Mouse (Mus musculus) myocyte (in vitro differentiated cells): ENCODE results near the gene Cpsf2. TPM values are rescaled to one million over a fixed set of nuclear protein-coding genes. Genes with fewer than 3 reads are reported as not detected.
A peak's percentile ranks its signal among the peaks of the same experiment; 100 is the strongest.

Source experiments
- H3K27me3 ChIP-seq: one replicate; pipeline ENCODE4 v1.6.1; 2011; ENCODE audit not compliant: control insufficient read depth, insufficient read depth, insufficient read length
- H3K36me3 ChIP-seq: one replicate; pipeline ENCODE4 v1.6.1; 2011; ENCODE audit not compliant: control insufficient read depth, insufficient read depth
- H3K4me2 ChIP-seq: one replicate; pipeline ENCODE4 v1.6.1; 2011; ENCODE audit warnings: low read depth, control low read depth
- H3K4me3 ChIP-seq: one replicate; pipeline ENCODE4 v1.5.1; 2011; ENCODE audit warnings: mild to moderate bottlenecking, control low read depth, moderate library complexity
- H3K79me2 ChIP-seq: one replicate; pipeline ENCODE4 v1.6.1; 2011; ENCODE audit not compliant: control insufficient read depth, insufficient read depth
- H3ac ChIP-seq: one replicate; pipeline ENCODE4 v1.6.1; 2011; ENCODE audit not compliant: control insufficient read depth, insufficient read length
- CEBPB ChIP-seq: IDR thresholded peaks from 2 replicates; pipeline ENCODE4 v1.6.1; 2011; ENCODE audit warnings: mild to moderate bottlenecking, moderate library complexity; ENCODE audit not compliant: poor library complexity, insufficient read depth, severe bottlenecking
- E2F4 ChIP-seq: IDR thresholded peaks from one replicate; pipeline ENCODE4 v1.6.1; 2011; ENCODE audit warnings: mild to moderate bottlenecking, control low read depth, moderate library complexity; ENCODE audit not compliant: insufficient read depth
- MAX ChIP-seq: IDR thresholded peaks from one replicate; pipeline ENCODE4 v1.6.1; 2011; ENCODE audit warnings: low read depth, mild to moderate bottlenecking, control low read depth
- MYOD1 ChIP-seq, 3 experiments: IDR thresholded peaks; one replicate each; pipeline ENCODE4 v1.6.1; 2011; ENCODE audit warnings: control low read depth in 2 of 3, low read depth in 2 of 3, mild to moderate bottlenecking in 2 of 3, moderate library complexity in 1 of 3; ENCODE audit not compliant: insufficient read length in 2 of 3, control insufficient read depth in 1 of 3
- MYOG ChIP-seq, 3 experiments: IDR thresholded peaks; one replicate each; pipeline ENCODE4 v1.6.1; 2011; ENCODE audit warnings: control low read depth in 2 of 3, low read depth in 2 of 3, mild to moderate bottlenecking in 2 of 3; ENCODE audit not compliant: insufficient read length in 2 of 3, control insufficient read depth in 1 of 3, insufficient read depth in 1 of 3
- POLR2A ChIP-seq: IDR thresholded peaks from one replicate; pipeline ENCODE4 v1.6.1; 2011; ENCODE audit warnings: low read depth, mild to moderate bottlenecking, control low read depth, moderate library complexity; ENCODE audit not compliant: insufficient read length
- POLR2AphosphoS2 ChIP-seq: IDR thresholded peaks from one replicate; pipeline ENCODE4 v1.6.1; 2011; ENCODE audit warnings: low read depth, control low read depth; ENCODE audit not compliant: insufficient read length
- REST ChIP-seq: IDR thresholded peaks from one replicate; pipeline ENCODE4 v1.6.1; 2011; ENCODE audit warnings: mild to moderate bottlenecking, control low read depth, moderate library complexity; ENCODE audit not compliant: insufficient read depth, insufficient read length
- SRF ChIP-seq: IDR thresholded peaks from one replicate; pipeline ENCODE4 v1.6.1; 2011; ENCODE audit warnings: low read depth; ENCODE audit not compliant: control insufficient read depth, insufficient read length
- TCF12 ChIP-seq: IDR thresholded peaks from one replicate; pipeline ENCODE4 v1.6.1; 2011; ENCODE audit warnings: mild to moderate bottlenecking, control low read depth; ENCODE audit not compliant: poor library complexity, insufficient read depth, severe bottlenecking
- TCF3 ChIP-seq: IDR thresholded peaks from one replicate; pipeline ENCODE4 v1.6.1; 2011; ENCODE audit warnings: low read depth, control low read depth; ENCODE audit not compliant: insufficient read length
- USF1 ChIP-seq: IDR thresholded peaks from one replicate; pipeline ENCODE4 v1.6.1; 2011; ENCODE audit warnings: low read depth, mild to moderate bottlenecking, control low read depth, moderate library complexity
- polyA plus RNA-seq: library from polyadenylated mRNA; unstranded; fragments of >200 nt; fragmentation: generic; extraction: Trizol; gene quantifications from one replicate; pipeline ENCODE4 v1.2.1, GENCODE M21; 2012; ENCODE audit warnings: missing spikeins

Gene Cpsf2
- polyA plus RNA-seq, 1 experiment: 11.0 TPM

GRCm38 (mm10) chr12:102042247-102042646, 66.5 kb downstream of the Cpsf2 start:
- TF ChIP-seq SRF: no peak
- no peak for TF ChIP-seq REST
- no peak for TF ChIP-seq CEBPB
- TF ChIP-seq TCF12: no peak
- TF ChIP-seq MYOG (IDR thresholded peaks at IDR 0.05; ENCODE audit: control insufficient read depth in 1 of 3, insufficient read depth in 1 of 3, insufficient read length in 2 of 3, low read depth in 2 of 3): no peak
- no peak for TF ChIP-seq MYOD1 (IDR thresholded peaks at IDR 0.05; ENCODE audit: control insufficient read depth in 1 of 3, insufficient read length in 2 of 3, low read depth in 2 of 3)
- TF ChIP-seq USF1: no peak
- no peak for TF ChIP-seq TCF3
- no peak for TF ChIP-seq MAX
- no peak for TF ChIP-seq POLR2A
- no peak for TF ChIP-seq POLR2AphosphoS2
- TF ChIP-seq E2F4: no peak
- H3K79me2 ChIP-seq: no peaks in the 10 kb centered on the region
- no peak overlapping the region for H3K4me2 ChIP-seq
- H3K4me3 ChIP-seq: no peak overlapping the region
- H3K27me3 ChIP-seq: peaks cover 8% of the 10 kb centered on the region
- no peak overlapping the region for H3ac ChIP-seq
- no peaks in the 10 kb centered on the region for H3K36me3 ChIP-seq

- TF ChIP-seq REST: no peak
- TF ChIP-seq MYOG (IDR thresholded peaks at IDR 0.05; ENCODE audit: control insufficient read depth in 1 of 3, insufficient read depth in 1 of 3, insufficient read length in 2 of 3, low read depth in 2 of 3): peak in 1 of 3 experiments; percentile 33
- no peak for TF ChIP-seq POLR2AphosphoS2
- no peak for TF ChIP-seq TCF12
- no peak for TF ChIP-seq POLR2A
- TF ChIP-seq E2F4: no peak
- no peak for TF ChIP-seq SRF
- TF ChIP-seq MAX: no peak
- no peak for TF ChIP-seq TCF3
- peak in 1 of 3 experiments; percentile 15 for TF ChIP-seq MYOD1 (IDR thresholded peaks at IDR 0.05; ENCODE audit: control insufficient read depth in 1 of 3, insufficient read length in 2 of 3, low read depth in 2 of 3)
- no peak for TF ChIP-seq USF1
- H3ac ChIP-seq: no peak overlapping the region
- H3K27me3 ChIP-seq: peaks cover 8% of the 10 kb centered on the region
- no peaks in the 10 kb centered on the region for H3K79me2 ChIP-seq
- H3K4me2 ChIP-seq: no peak overlapping the region
- no peaks in the 10 kb centered on the region for H3K36me3 ChIP-seq
- no peak overlapping the region for H3K4me3 ChIP-seq
These were observed 68.1 kb downstream of the Cpsf2 start for GRCm38 (mm10) chr12:102043840-102044239.

- no peak for TF ChIP-seq MYOD1 (IDR thresholded peaks at IDR 0.05; ENCODE audit: control insufficient read depth in 1 of 3, insufficient read length in 2 of 3, low read depth in 2 of 3)
- no peak for TF ChIP-seq POLR2AphosphoS2
- H3K36me3 ChIP-seq: no peaks in the 10 kb centered on the region
These were observed 78.4 kb downstream of the Cpsf2 start for GRCm38 (mm10) chr12:102054155-102054554.

GRCm38 (mm10) chr12:102055758-102056157, 80.0 kb downstream of the Cpsf2 start:
- Histone ChIP-seq H3K27me3 (peaks cover 7% of the 10 kb centered on the region), H3K36me3 (no peaks in the 10 kb centered on the region), H3ac (no peak overlapping the region), H3K79me2 (no peaks in the 10 kb centered on the region), H3K4me2 (no peak overlapping the region), H3K4me3 (no peak overlapping the region)
- TF ChIP-seq TCF12 (no peak), E2F4 (no peak), MYOD1 (IDR thresholded peaks at IDR 0.05; ENCODE audit: control insufficient read depth in 1 of 3, insufficient read length in 2 of 3, low read depth in 2 of 3) (peak in 1 of 3 experiments; percentile 21), MYOG (IDR thresholded peaks at IDR 0.05; ENCODE audit: control insufficient read depth in 1 of 3, insufficient read depth in 1 of 3, insufficient read length in 2 of 3, low read depth in 2 of 3) (no peak)

More at GRCm38 (mm10) chr12:102054155-102054554, 78.4 kb downstream of the Cpsf2 start:
- no peak overlapping the region for H3K4me2 ChIP-seq
- no peaks in the 10 kb centered on the region for H3K79me2 ChIP-seq
- H3ac ChIP-seq: no peak overlapping the region
- H3K4me3 ChIP-seq: no peak overlapping the region
- H3K27me3 ChIP-seq: peaks cover 7% of the 10 kb centered on the region

Other genes with a start within 250 kb of the Cpsf2 start
- 44.9 TPM for gene Fbln5, start 156.9 kb upstream of the Cpsf2 start, polyA plus RNA-seq
- gene Trip11, start 62.7 kb upstream of the Cpsf2 start, polyA plus RNA-seq: 3.0 TPM
- gene Atxn3, start 17.7 kb upstream of the Cpsf2 start, polyA plus RNA-seq: 2.8 TPM
- gene Slc24a4, start 152.7 kb downstream of the Cpsf2 start, polyA plus RNA-seq: 0.01 TPM